Mouse (Mus musculus) heart, postnatal 0 days (tissue): ENCODE measurements at regions not wholly inside any gene's neighbourhood (a gene's known extent, or its start where the extent isn't known, plus 50 kb on each side); places are given as distances from the start of the nearest gene placed in this dataset.

Source experiments
- ATAC-seq: fragments of 200-750 bp; cut with Nextera tagmentation; 2 replicates; pipeline ENCODE4 v1.8.0; 2017; ENCODE audit warnings: low read depth, moderate number of reproducible peaks, moderate library complexity; ENCODE audit not compliant: insufficient read depth
- DNase-seq: peaks from one replicate; pipeline ENCODE4 v3.0.0-alpha.2; 2016; ENCODE audit warnings: low spot score
- H3K27ac ChIP-seq: fragments of 300-500 bp; sonication (generic); 2 replicates; pipeline ENCODE4 v1.5.1; 2014; ENCODE audit warnings: low read depth, mild to moderate bottlenecking
- H3K27me3 ChIP-seq: fragments of 300-500 bp; sonication (generic); 2 replicates; pipeline ENCODE4 v1.6.1; 2014; ENCODE audit warnings: low read length, mixed read lengths; ENCODE audit not compliant: control insufficient read depth, insufficient read depth
- H3K36me3 ChIP-seq: fragments of 300-500 bp; sonication (generic); replicated peaks from 2 replicates; pipeline ENCODE4 v1.6.1; 2014; ENCODE audit warnings: low read length, mixed read lengths; ENCODE audit not compliant: control insufficient read depth, insufficient read depth
- H3K4me1 ChIP-seq: fragments of 300-500 bp; sonication (generic); 2 replicates; pipeline ENCODE4 v1.6.1; 2014; ENCODE audit warnings: antibody characterized with exemption; ENCODE audit not compliant: control insufficient read depth, insufficient read depth
- H3K4me2 ChIP-seq: fragments of 300-500 bp; sonication (generic); 2 replicates; pipeline ENCODE4 v1.6.1; 2014; ENCODE audit warnings: low read depth, mild to moderate bottlenecking, low read length, moderate library complexity
- H3K4me3 ChIP-seq: fragments of 300-500 bp; sonication (generic); 2 replicates; pipeline ENCODE4 v1.5.1; 2014; ENCODE audit warnings: low read depth, low read length
- H3K9ac ChIP-seq: fragments of 300-500 bp; sonication (generic); replicated peaks from 2 replicates; pipeline ENCODE4 v1.6.1; 2014; ENCODE audit warnings: low read depth, low read length, mixed read lengths
- H3K9me3 ChIP-seq: fragments of 300-500 bp; sonication (generic); replicated peaks from 2 replicates; pipeline ENCODE4 v1.6.1; 2016; ENCODE audit warnings: low read length; ENCODE audit not compliant: control insufficient read depth
- CTCF ChIP-seq: IDR thresholded peaks from 2 replicates; pipeline ENCODE4 v1.5.1; 2016; ENCODE audit warnings: antibody characterized with exemption, control low read depth, low read depth
- EP300 ChIP-seq: IDR thresholded peaks from 2 replicates; pipeline ENCODE4 v1.6.1; 2016; ENCODE audit warnings: antibody characterized with exemption, low read depth
- WGBS: fragments of 180-500 bp; shearing (Covaris S2); extraction: QIAGEN DNeasy Blood & Tissue Kit; methylation state at CpG from one replicate; pipeline ENCODE4 v1.1.7; 2014; 5-methylcytosine and 5-hydroxymethylcytosine counted together

DNA sequence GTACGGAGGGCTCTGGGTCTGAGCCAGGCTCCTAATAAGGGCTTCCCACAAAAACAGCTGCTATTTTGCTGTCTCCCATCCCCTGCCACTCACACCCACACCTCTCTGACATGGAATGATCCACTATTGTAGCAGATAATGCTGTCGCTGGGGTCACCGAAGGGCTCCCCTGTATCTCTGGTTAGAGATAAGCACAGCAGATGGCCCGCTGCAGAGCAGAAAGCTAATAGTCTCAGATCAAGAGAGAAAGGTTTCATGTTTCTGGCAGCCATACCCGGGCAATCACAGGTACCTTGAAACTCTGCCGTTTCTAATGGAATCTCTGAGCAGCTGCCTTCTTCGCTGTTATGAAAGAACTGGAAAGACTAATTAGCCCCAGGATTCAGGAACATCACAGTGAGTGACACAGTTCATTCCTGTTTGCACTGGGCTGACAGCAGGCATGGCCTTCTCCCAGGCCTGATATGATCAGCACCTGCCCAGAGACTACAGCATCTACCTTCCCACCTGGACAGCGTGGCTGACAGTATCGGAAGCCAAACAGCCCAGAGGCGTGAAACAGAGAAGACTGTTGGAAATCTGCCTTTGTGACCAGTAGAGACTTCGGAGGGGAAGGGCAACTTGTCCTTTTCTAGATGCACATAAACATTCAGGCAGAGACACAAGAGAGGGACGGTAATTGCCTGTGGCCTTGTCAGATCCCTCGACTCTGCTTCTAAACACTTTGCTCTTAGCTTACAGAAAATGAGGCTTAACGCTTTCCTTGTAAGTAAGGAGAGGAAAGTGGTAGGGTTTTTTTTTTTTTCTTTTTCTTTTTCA lies 193.5 kb upstream of the Epha4 start:
- no peaks in the 10 kb centered on the region for H3K36me3 ChIP-seq
- H3K9me3 ChIP-seq, result no peaks in the 10 kb centered on the region
- H3K27ac ChIP-seq, result no peak overlapping the region
- no peaks in the 10 kb centered on the region for H3K27me3 ChIP-seq
- H3K4me1 ChIP-seq, result no peaks in the 10 kb centered on the region; the same call in 1 of the 2 replicates
- no peak for TF ChIP-seq CTCF
- TF ChIP-seq EP300, result no peak
- no peak overlapping the region for H3K4me3 ChIP-seq
- no peak for DNase-seq
- WGBS, result 21% methylated on average over 14 of the region's 14 CpGs
- H3K9ac ChIP-seq, result no peak overlapping the region
- H3K4me2 ChIP-seq, result no peak overlapping the region
- no peak for ATAC-seq

DNA sequence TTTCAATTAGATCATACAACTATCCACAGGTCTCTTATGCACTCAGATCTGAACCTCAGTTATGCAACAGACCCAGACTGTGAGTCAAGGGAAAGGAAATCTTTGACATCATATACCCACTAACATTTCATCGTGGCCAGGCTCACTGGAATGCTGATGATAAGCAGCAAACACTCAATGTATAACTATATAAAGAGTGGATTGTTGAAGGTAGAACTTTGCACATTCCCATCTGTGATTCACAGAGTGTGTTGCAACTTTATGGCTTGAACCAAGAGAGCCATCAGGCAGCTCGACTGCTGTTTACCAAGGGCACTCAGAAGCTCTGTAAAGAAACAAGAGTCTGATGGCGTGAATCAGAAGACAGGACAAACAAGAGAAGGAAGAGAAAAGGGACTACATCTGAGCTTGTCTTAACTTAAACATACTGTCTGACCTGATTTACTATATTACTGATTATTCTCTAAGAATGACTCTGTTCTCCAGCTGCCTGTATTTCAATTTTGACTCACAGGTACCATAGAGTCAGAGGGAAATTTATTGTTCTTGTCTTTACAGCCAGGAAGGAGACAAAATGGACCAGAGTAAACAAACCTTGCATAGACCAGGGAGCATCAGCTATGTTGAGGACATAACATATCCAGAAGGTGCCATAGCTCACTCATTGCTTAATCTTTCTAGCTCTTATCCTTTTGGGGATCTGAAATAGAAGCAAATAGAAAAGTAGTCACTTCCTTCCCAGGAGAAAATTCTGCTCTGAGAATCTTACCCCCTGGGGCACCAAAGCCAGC lies 180.5 kb upstream of the Epha4 start:
- Histone ChIP-seq H3K4me1 (no peaks in the 10 kb centered on the region), H3K27ac (no peak overlapping the region)
- 61% methylated on average over 3 of the region's 3 CpGs for WGBS

DNA sequence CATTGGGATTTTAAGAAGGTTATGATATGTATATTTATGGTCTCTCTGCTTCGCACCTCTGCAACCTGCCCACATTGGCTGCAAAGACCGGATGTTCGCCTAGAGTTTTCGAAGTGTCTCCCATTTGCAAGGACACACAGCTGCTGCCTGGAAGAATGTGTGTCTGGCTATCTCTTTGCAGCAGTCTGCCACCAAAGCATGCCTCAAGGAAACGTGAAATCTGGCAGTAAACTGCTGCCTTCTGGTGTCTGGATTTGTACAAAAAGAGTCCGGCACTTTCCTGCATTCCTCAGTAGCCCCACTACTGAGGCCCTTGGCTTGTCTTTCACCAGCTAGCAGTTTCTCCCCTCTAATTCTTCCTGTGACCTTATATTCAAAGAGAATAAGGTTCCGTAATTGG lies 148.5 kb upstream of the Epha4 start:
- Histone ChIP-seq H3K27ac (no peak overlapping the region), H3K9me3 (no peaks in the 10 kb centered on the region), H3K36me3 (no peaks in the 10 kb centered on the region), H3K4me3 (no peak overlapping the region), H3K27me3 (no peaks in the 10 kb centered on the region), H3K4me1 (no peaks in the 10 kb centered on the region), H3K4me2 (no peak overlapping the region), H3K9ac (no peak overlapping the region)
- TF ChIP-seq CTCF (no peak), EP300 (no peak)
- ATAC-seq (no peak), DNase-seq (no peak)
- 58% methylated on average over 7 of the region's 7 CpGs for WGBS

More for the DNA sequence above, 180.5 kb upstream of the Epha4 start:
- no peak overlapping the region for H3K4me3 ChIP-seq
- H3K4me2 ChIP-seq, result no peak overlapping the region
- no peaks in the 10 kb centered on the region for H3K27me3 ChIP-seq
- H3K9ac ChIP-seq, result no peak overlapping the region
- DNase-seq, result no peak
- no peaks in the 10 kb centered on the region for H3K36me3 ChIP-seq
- H3K9me3 ChIP-seq, result no peaks in the 10 kb centered on the region
- TF ChIP-seq CTCF, result no peak
- no peak for TF ChIP-seq EP300
- no peak for ATAC-seq

DNA sequence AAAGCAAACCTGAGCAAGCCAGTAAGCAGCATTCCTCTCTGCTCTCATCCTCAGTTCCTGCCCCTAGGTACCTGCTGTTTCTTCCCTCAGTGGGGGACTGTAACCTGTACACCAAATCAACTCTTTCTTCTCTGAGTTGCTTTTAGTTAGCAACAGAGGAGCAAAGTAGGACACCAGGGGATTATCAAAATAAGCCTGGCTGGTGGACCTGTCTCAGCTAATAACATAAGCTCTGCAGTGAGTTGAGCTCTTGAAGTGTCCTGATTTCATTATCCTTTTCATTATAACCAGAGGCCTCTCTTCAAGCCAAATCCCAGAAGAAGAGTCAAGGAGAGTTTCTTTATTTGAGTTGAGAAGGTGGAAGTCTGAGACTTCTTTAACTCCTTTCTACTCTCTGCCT lies 145.5 kb upstream of the Epha4 start:
- no peaks in the 10 kb centered on the region for H3K36me3 ChIP-seq
- no peaks in the 10 kb centered on the region for H3K4me1 ChIP-seq
- H3K27ac ChIP-seq, result no peak overlapping the region
- ATAC-seq, result no peak
- no peak overlapping the region for H3K4me3 ChIP-seq
- no peaks in the 10 kb centered on the region for H3K9me3 ChIP-seq
- no peak overlapping the region for H3K4me2 ChIP-seq
- H3K9ac ChIP-seq, result no peak overlapping the region
- DNase-seq, result no peak
- TF ChIP-seq CTCF (no peak), EP300 (no peak)
- H3K27me3 ChIP-seq, result no peaks in the 10 kb centered on the region

DNA sequence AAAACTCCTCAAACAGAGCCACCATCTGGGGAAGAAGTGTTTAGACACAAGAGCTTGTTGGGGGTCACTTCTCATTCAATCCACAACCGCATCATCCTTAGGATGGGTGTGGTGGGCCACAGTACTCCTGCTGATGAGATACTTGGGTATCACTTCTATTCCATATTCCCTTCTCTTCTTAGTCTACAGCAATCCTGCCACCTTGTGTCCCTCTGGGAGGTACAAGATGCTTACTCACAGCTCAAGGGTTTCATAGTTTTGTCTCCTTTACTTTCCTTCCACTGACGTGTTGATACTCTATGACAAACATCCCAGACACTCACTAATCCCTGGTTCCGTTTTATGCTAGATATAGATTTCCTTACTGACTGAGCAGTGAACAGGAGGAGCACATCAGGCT lies 122.1 kb upstream of the Epha4 start:
- Histone ChIP-seq H3K36me3 (no peaks in the 10 kb centered on the region), H3K27me3 (no peaks in the 10 kb centered on the region), H3K4me1 (no peaks in the 10 kb centered on the region), H3K4me2 (no peak overlapping the region), H3K4me3 (no peak overlapping the region), H3K9me3 (no peaks in the 10 kb centered on the region), H3K9ac (no peak overlapping the region), H3K27ac (no peak overlapping the region)
- WGBS, result 55% methylated on average over 3 of the region's 3 CpGs
- no peak for DNase-seq
- no peak for TF ChIP-seq EP300
- no peak for TF ChIP-seq CTCF
- ATAC-seq, result no peak
